Mouse (Mus musculus) left cerebral cortex, adult 2 months (tissue): Measurements from ENCODE around the gene Lhfpl5. TPM values are rescaled to one million over a fixed set of nuclear protein-coding genes. Genes with fewer than 3 reads are reported as not detected.
A peak's percentile ranks its signal among the peaks of the same experiment; 100 is the strongest.

Experiments used
- DNase-seq, 2 experiments: peaks; one replicate each; pipeline ENCODE4 v3.0.0; 2021 to 2022; ENCODE audit warnings: low spot score in 2 of 2, mixed read lengths in 1 of 2; ENCODE audit errors: extremely low spot score in 1 of 2
- H3K27ac ChIP-seq: fragments of 200-600 bp; 2 replicates; pipeline ENCODE4 v1.8.1; 2022
- H3K4me3 ChIP-seq: fragments of 200-600 bp; 2 replicates; pipeline ENCODE4 v1.8.1; 2022
- CTCF ChIP-seq: fragments of 200-600 bp; IDR thresholded peaks from 2 replicates; pipeline ENCODE4 v1.8.1; 2022; ENCODE audit warnings: antibody characterized with exemption, mild to moderate bottlenecking, moderate library complexity
- intact Hi-C: fragments of 180-260 bp; cut with DNase I; formaldehyde crosslinking; loops from one replicate; pipeline ENCODE4 v1.15.1; 2025
- total RNA-seq, 2 experiments: library from RNA; stranded (reverse); gene quantifications; 2 replicates each; pipeline ENCODE4 v1.2.3; 2021

Lhfpl5 gene
- total RNA-seq, 2 experiments from 2014 or later, result 3.3 to 4.7 TPM

DNA sequence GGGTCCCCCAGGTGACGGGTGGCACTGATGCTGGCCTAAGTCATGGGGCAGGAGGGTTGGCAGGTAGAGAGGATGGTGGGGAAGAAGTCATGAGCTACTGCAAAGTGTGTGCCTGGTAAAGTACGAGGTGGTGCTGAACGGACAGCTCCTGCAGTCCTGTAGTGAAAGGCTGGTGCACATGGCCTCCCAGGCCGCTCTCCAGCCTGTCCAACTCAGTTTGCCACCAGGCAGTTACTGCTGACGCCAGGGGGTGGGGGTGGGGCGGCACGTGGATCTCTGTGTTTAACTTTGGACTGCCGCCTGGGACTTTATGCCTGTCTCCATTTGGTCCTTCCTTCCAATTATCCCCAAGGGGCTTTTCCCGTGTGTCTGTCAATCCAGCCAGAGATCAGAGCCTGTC, 5.0 kb downstream of the Lhfpl5 start:
- no peak overlapping the region for H3K27ac ChIP-seq
- no peak overlapping the region for H3K4me3 ChIP-seq
- intact Hi-C loops, result no loop called here
- no peak for DNase-seq
- TF ChIP-seq CTCF, result no peak

DNA sequence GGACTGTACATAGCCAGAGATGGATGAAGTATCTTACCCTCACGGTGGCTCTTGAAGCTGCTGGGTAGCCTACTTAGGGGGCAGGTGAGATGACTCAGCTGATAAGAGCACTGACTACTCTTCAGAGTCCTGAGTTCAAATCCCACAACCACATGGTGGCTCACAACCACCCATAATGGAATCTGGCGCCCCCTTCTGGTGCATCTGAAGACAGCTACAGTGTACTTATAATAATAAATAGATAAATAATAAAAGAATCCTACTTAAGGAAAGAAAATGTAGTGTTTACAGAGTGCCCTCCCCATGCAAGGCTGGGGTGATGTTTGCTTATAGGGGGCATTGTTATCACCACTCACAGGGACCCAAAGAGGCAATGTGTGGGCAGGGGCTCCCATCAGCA, 5.6 kb downstream of the Lhfpl5 start:
- no peak for DNase-seq
- intact Hi-C loops, result no loop called here
- TF ChIP-seq CTCF, result peak; percentile 24
- Histone ChIP-seq H3K27ac (no peak overlapping the region), H3K4me3 (no peak overlapping the region)

DNA sequence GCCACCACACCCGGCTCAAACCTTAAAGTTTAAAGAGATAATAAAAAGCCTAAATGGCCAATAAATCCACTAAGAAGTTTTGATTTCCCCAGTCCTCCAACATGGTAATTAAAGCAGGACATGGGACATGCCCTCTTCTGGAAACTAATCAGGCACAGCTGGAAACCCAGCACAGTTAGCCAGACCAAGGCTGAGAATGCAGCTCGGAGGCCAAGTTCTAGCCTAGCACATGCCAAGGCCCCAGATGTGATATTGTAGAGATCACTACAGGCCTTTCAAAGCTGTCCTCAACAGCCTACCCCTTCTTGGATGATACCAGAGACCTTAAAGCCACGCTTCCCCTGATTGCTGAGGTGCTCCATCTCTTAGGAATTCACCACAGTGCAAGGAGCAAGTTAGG, 11.1 kb downstream of the Lhfpl5 start:
- Histone ChIP-seq H3K4me3 (no peak overlapping the region), H3K27ac (no peak overlapping the region)
- intact Hi-C loops, result no loop called here
- no peak for TF ChIP-seq CTCF
- DNase-seq, result no peak

- no peak for TF ChIP-seq CTCF
- intact Hi-C loops, result no loop called here
- Histone ChIP-seq H3K4me3 (no peak overlapping the region), H3K27ac (no peak overlapping the region)
- no peak for DNase-seq
These were observed 13.2 kb downstream of the Lhfpl5 start for GRCm38 (mm10) chr17:28588591-28588990.

DNA sequence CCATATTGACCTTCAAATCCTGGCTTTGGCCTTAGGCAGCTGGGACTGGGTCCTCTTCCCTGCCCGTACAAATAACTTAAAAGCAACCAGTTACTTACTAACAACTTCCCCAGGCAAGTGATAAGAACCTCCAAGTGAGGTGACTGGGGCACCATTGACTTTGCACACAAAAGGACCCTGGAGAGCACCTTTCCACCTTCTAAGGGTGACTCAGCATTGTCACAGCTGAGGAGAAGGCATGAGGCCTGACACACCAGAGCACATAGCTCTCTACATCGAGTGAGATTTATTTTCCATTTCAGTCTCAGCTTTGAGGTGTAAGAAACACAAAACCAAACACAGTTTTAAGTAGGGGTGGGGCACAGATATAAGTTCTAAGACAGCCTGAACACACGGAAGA, 15.2 kb downstream of the Lhfpl5 start:
- no peak for DNase-seq
- no peak for TF ChIP-seq CTCF
- intact Hi-C loops, result no loop called here
- H3K4me3 ChIP-seq, result no peak overlapping the region
- H3K27ac ChIP-seq, result no peak overlapping the region

- H3K27ac ChIP-seq, result no peak overlapping the region
- no peak for DNase-seq
- no peak for TF ChIP-seq CTCF
- no peak overlapping the region for H3K4me3 ChIP-seq
- intact Hi-C loops, result no loop called here
These were observed 16.0 kb downstream of the Lhfpl5 start for GRCm38 (mm10) chr17:28591476-28591875.

GRCm38 (mm10) chr17:28592998-28593397, 17.6 kb downstream of the Lhfpl5 start:
- TF ChIP-seq CTCF, result peak; percentile 95
- intact Hi-C loops, result loop anchor here (1.0 kb wide), 1 partner anchor 55 kb away; no protein-coding TSS in a partner anchor
- no peak overlapping the region for H3K4me3 ChIP-seq

GRCm38 (mm10) chr17:28593965-28594364, 18.5 kb downstream of the Lhfpl5 start:
- intact Hi-C loops, result loop anchor here (1.0 kb wide), 1 partner anchor 54 kb away; no protein-coding TSS in a partner anchor
- H3K4me3 ChIP-seq, result no peak overlapping the region

More at GRCm38 (mm10) chr17:28592998-28593397, 17.6 kb downstream of the Lhfpl5 start:
- no peak overlapping the region for H3K27ac ChIP-seq
- peak; percentile 74 to 84 for DNase-seq

DNA sequence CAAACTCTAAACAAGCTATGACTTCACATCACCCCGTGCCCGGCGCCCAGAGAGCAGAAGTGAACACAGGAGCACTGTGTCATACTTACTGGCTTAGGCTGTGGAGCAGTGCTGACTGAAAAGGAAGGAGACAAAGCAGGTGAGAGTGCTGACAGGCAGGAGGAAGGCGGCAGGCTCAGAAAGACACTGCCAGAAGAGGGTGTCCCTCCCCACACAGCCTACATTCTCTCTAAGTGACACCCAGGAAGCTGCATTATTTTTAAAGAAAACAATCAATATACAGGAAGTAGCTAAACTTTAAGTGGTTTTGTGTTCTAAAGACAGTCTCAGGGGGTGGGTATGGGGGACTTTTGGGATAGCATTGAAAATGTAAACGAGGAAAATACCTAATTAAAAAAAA, 25.3 kb downstream of the Lhfpl5 start:
- DNase-seq, result no peak
- no peak for TF ChIP-seq CTCF
- H3K4me3 ChIP-seq, result no peak overlapping the region
- intact Hi-C loops, result no loop called here
- no peak overlapping the region for H3K27ac ChIP-seq

More at GRCm38 (mm10) chr17:28593965-28594364, 18.5 kb downstream of the Lhfpl5 start:
- H3K27ac ChIP-seq, result no peak overlapping the region
- TF ChIP-seq CTCF, result no peak
- DNase-seq, result no peak

GRCm38 (mm10) chr17:28601557-28602250, 26.3 kb downstream of the Lhfpl5 start:
- H3K27ac ChIP-seq, result no peak overlapping the region
- intact Hi-C loops, result no loop called here
- DNase-seq, result no peak
- no peak overlapping the region for H3K4me3 ChIP-seq
- TF ChIP-seq CTCF, result no peak

- H3K27ac ChIP-seq, result no peak overlapping the region
- no peak for DNase-seq
- H3K4me3 ChIP-seq, result no peak overlapping the region
- no peak; the same call in 1 of the 2 replicates for TF ChIP-seq CTCF
- intact Hi-C loops, result no loop called here
These were observed 34.1 kb downstream of the Lhfpl5 start for GRCm38 (mm10) chr17:28609543-28609942.

GRCm38 (mm10) chr17:28612603-28613002, 37.2 kb downstream of the Lhfpl5 start:
- intact Hi-C loops, result no loop called here
- DNase-seq, result no peak
- no peak for TF ChIP-seq CTCF

DNA sequence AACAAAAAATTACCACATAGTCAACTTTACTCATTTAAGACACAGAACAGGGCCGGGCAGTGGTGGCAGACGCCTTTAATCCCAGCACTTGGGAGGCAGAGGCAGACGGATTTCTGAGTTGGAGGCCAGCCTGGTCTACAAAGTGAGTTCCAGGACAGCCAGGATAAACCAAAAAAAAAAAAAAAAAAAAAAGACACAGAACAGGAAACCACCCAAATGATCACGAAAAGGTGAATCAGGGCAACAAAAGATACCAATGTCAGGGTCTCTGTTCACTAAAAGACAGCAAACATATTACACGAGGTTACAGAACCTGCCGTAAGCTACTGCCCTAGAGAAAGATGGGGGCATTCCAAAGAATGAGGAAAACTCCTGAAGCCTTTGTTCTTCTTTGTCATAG, 37.7 kb downstream of the Lhfpl5 start:
- Histone ChIP-seq H3K27ac (no peak overlapping the region), H3K4me3 (no peak overlapping the region)
- intact Hi-C loops, result no loop called here
- TF ChIP-seq CTCF, result no peak
- DNase-seq, result no peak

More at GRCm38 (mm10) chr17:28612603-28613002, 37.2 kb downstream of the Lhfpl5 start:
- H3K27ac ChIP-seq, result no peak overlapping the region
- no peak overlapping the region for H3K4me3 ChIP-seq
